Mouse (Mus musculus) embryonic fibroblast, embryonic 13.5 days (primary cell): ENCODE results near the gene Sfn.

ENCODE experiments used
- CTCF ChIP-seq: IDR thresholded peaks from 2 replicates; pipeline ENCODE4 v1.5.1; 2011; ENCODE audit warnings: mild to moderate bottlenecking, control low read depth, low read length, moderate library complexity, borderline replicate concordance; ENCODE audit not compliant: insufficient read depth
- POLR2A ChIP-seq: IDR thresholded peaks from 2 replicates; pipeline ENCODE4 v1.6.1; 2011; ENCODE audit warnings: low read depth, mild to moderate bottlenecking, control low read depth, low read length, moderate library complexity

DNA sequence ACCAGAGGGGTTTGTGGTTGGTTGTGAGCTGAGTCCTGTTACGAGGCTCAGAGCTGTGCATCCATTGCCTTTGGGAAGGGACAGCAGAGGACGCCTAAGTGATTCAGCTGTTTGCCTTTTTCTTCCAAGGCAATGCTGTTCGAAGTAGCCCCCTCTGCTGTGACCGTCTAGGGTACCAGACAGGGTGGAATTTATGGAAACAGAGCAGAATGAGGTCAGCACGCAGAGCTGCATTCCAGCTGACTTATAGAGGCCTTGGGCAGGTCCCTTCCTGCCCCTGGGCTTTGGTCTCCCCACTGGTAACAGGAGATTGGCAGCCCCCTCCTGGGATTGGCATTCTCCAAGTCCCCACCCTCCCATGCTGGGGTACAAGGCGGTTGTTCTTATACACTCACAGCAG is 2.9 kb upstream of the Sfn start:
- TF ChIP-seq CTCF, result no peak
- no peak for TF ChIP-seq POLR2A
